Mouse (Mus musculus): ENCODE data around the gene Gm3618.
"Not testable (repeated sequence)": the region's sequence is repeated elsewhere in the genome, so short reads cannot be mapped to it uniquely, and the experiment has no call there.

Gene Gm3618

GRCm38 (mm10) chr14:6343578-6343977 lies at the start of gene Gm3618:
TSS of gene Gm3618 (minus strand) at chr14:6343678.
- DNase-seq (ENCODE audit: extremely low spot score) = not testable (repeated sequence)

GRCm38 (mm10) chr14:6390219-6390618 lies 46.7 kb upstream of the Gm3618 start, which contains the start of gene Gm16440:
TSS of gene Gm16440 (minus strand) at chr14:6390319.
- not testable (repeated sequence) for DNase-seq (ENCODE audit: extremely low spot score)

DNA sequence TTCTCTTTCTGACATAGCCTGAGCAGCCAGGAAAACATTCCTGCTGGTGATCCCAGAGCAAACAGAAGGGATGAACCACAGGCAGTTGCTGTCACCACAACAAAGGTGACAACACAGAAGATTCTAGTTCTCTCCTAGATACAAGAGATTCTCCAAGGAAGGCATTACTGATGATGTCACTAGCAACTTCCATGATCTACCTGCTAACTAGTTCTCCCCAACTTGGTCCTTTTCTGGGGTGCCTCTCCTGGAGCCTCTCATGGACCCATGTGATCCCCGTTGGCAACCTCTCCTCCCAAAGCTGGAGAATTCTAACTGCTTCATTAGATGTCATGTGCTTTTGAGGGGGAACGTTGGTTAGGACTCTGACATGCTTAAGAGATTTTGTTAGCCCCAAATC lies 38.7 kb downstream of the Gm3618 start, which contains the start of gene Gm21103:
Gm21103 (minus strand) TSS at position 101 of the 400 bp plus-strand sequence.
- DNase-seq (ENCODE audit: extremely low spot score) = not testable (repeated sequence)

DNA sequence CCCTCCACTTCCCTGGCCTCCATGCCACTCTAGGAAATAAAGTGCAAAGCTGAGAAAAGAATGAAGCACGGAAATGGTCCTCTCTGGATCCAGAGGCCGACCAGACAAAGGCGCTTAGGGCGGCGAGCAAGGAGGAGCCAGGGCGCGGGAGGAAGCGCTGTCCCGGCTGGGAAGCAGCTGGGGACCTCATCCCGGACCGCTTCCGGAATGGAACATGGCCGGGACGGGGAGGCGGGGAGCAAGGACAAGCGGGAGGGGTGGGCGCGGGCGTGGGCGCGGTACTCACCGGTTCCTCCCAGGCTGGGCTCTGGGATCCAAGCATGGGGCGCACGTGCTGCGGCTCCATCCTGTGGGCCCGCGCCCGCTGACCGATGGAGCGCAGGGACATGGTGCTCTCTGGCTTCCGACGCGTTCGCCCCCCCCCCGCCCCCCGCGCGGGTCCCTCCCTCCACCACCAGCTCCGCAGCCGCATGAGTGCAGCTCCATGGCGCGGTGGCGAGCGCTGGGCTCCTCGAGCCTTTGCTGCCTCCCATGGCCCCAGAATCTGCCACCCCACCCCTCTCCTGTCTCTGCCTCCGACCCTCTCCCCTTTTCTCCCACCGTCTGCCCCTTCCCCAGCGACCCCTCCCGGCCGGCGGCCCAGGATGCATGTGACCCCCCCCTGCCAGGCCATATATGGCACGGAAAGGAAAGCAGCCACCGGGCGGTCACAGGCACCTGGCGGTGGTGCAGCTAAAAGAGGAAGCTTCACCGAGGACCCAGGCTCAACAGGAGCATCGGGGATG lies 56.4 kb downstream of the Gm3618 start, which contains the start of gene Gm3411:
Gm3411 (minus strand) TSS at position 320 of the 785 bp plus-strand sequence.
- peak; percentile 60 for DNase-seq (ENCODE audit: extremely low spot score)
